Mouse (Mus musculus) liver, adult 2 months (tissue): ENCODE measurements around the gene Cemip2.

ENCODE experiments used
- CTCF ChIP-seq: fragments of 200-500 bp; IDR thresholded peaks from 2 replicates; pipeline ENCODE4 v1.5.1; 2011; ENCODE audit warnings: low read depth, low read length, control low read depth
- POLR2A ChIP-seq: fragments of 200-500 bp; IDR thresholded peaks from 2 replicates; pipeline ENCODE4 v1.6.1; 2011; ENCODE audit warnings: low read length, control low read depth; ENCODE audit not compliant: insufficient read depth; ENCODE audit errors: extremely low read depth

DNA sequence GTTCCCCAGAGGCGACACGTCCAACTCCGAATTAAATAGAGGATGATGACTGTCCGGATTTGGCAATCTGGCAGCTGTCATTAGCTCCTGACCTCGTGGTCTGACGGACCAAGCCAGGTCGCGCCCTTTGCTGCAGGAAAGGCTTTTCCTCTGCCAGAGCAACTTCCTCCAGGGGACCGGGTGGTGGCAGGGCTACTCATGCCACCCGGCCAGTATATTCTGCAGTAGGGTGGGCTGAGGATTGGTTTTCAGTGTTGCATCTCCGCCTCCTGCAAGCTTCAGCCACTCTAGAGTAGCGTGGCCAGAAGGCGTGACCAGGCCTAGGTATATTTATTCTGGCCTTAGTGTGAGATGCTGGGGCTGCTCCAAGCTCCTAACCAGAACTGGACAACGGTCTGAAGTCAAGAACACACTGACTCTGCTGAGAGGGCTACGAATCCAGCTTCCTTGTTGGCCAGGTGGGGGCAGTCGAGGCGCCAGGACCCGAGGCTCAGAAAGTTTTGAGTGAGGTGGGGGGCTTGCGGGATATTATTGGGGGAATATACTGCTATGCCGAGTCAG lies 891 bp upstream of the Cemip2 start:
- TF ChIP-seq CTCF: peak; percentile 60
- TF ChIP-seq POLR2A: no peak
